In the genomic region with DNA sequence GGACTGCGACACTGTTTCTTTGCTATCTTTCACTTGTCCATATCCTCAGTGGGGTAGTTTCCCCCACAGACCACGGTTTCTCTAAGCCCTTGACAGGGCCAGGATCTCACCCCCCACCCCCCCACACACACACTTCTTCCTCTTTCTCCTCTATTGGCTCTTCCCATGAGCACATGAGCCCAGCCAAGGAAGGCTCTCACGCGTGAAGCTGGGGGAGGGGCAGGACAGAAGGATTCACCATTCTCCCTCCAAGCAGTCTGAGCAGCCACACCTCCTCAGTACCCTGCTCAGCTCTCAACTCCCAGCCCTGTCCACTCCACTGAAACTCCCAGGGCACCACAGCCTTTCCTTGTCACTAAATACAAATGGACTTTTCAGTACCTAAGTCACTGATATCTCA, we compare ENCODE assay signal across 7 mouse cellular contexts. TPM values are rescaled to one million over a fixed set of nuclear protein-coding genes. Genes with fewer than 3 reads are reported as not detected.
DNase-seq lines count a peak whose midpoint lies in the region; ATAC-seq lines count a peak whose summit lies in the region.

No protein-coding gene starts in this region.

- peak; percentile 53 for DNase-seq in neural tube, embryonic 11.5 days (ENCODE audit: low spot score)
- DNase-seq in neural tube, embryonic 10.5 days (ENCODE audit: extremely low spot score, low spot score): no peak
- DNase-seq in kidney, postnatal 10 days: peak; percentile 66
- peak; percentile 77 for DNase-seq in retina, postnatal 1 day
- no peak for DNase-seq in urinary bladder, postnatal 36 days (ENCODE audit: low spot score in 2 of 2)
- DNase-seq in frontal cortex, postnatal 14 days (ENCODE audit: low spot score in 2 of 2): no peak

- H3K4me2 ChIP-seq in neural tube, embryonic 11.5 days (ENCODE audit: low read depth): no peak overlapping the region
- no peak overlapping the region for H3K4me2 ChIP-seq in embryonic facial prominence, embryonic 13.5 days

- H3K36me3 ChIP-seq in neural tube, embryonic 11.5 days (ENCODE audit: control insufficient read depth, insufficient read depth, low read length): no peaks in the 10 kb centered on the region
- H3K36me3 ChIP-seq in embryonic facial prominence, embryonic 13.5 days: no peaks in the 10 kb centered on the region

- H3K4me1 ChIP-seq in neural tube, embryonic 11.5 days (ENCODE audit: control insufficient read depth, insufficient read depth, low read length): peaks cover 8% of the 10 kb centered on the region; the same call in 1 of the 2 replicates
- H3K4me1 ChIP-seq in embryonic facial prominence, embryonic 13.5 days: peaks cover 54% of the 10 kb centered on the region

- no peaks in the 10 kb centered on the region for H3K9me3 ChIP-seq in neural tube, embryonic 11.5 days (ENCODE audit: control insufficient read depth, low read length)
- no peaks in the 10 kb centered on the region for H3K9me3 ChIP-seq in embryonic facial prominence, embryonic 13.5 days

- H3K27me3 ChIP-seq in neural tube, embryonic 11.5 days (ENCODE audit: control insufficient read depth, insufficient read depth, low read length): no peaks in the 10 kb centered on the region
- H3K27me3 ChIP-seq in embryonic facial prominence, embryonic 13.5 days: no peaks in the 10 kb centered on the region

- ATAC-seq in neural tube, embryonic 11.5 days (ENCODE audit: insufficient read depth, low FRiP score, low TSS enrichment): no peak
- ATAC-seq in embryonic facial prominence, embryonic 13.5 days (ENCODE audit: insufficient number of reproducible peaks, insufficient read depth, low FRiP score, low TSS enrichment, low read depth): no peak

- no peak overlapping the region for H3K9ac ChIP-seq in neural tube, embryonic 11.5 days (ENCODE audit: low read length)
- 0 out of 2 replicates have a peak overlapping the region, but pooled peaks have one; percentile 27 for H3K9ac ChIP-seq in embryonic facial prominence, embryonic 13.5 days

- 26% methylated on average over 4 of the region's 4 CpGs for WGBS in neural tube, embryonic 11.5 days
- WGBS in embryonic facial prominence, embryonic 13.5 days: 20% methylated on average over 4 of the region's 4 CpGs

- H3K4me3 ChIP-seq in neural tube, embryonic 11.5 days (ENCODE audit: low read depth, low read length): no peak overlapping the region
- H3K4me3 ChIP-seq in embryonic facial prominence, embryonic 13.5 days: no peak overlapping the region

- no peak overlapping the region for H3K27ac ChIP-seq in neural tube, embryonic 11.5 days (ENCODE audit: low read depth, low read length)
- no peak overlapping the region for H3K27ac ChIP-seq in embryonic facial prominence, embryonic 13.5 days

RNA-seq across cellular contexts. Expression of gene Crtc3, which starts 47.2 kb away (rescaled TPM):
- polyA plus RNA-seq in neural tube, embryonic 11.5 days (2014; fragmentation: Nextera tagmentation; extraction: Ambion mirVana): 11.8 and 11.9 TPM in 2 replicates
- polyA plus RNA-seq in embryonic facial prominence, embryonic 13.5 days (2015; fragmentation: Nextera tagmentation; extraction: Ambion mirVana): 26.2 and 27.6 TPM in 2 replicates

Comparison
In these comparisons a context has a peak if more than half of its experiments do, and no peak if none do; other contexts are left out.
1. DNase-seq: peak in neural tube, embryonic 11.5 days (single experiment), kidney, postnatal 10 days (single experiment) and retina, postnatal 1 day (single experiment); none in neural tube, embryonic 10.5 days (single experiment), urinary bladder, postnatal 36 days (0 of 2) and frontal cortex, postnatal 14 days (0 of 2).